Mouse (Mus musculus) limb, embryonic 10.5 days (tissue): ENCODE data around the gene Dph7. TPM values are rescaled to one million over a fixed set of nuclear protein-coding genes. Genes with fewer than 3 reads are reported as not detected.
"Not testable (repeated sequence)": the region's sequence is repeated elsewhere in the genome, so short reads cannot be mapped to it uniquely, and the experiment has no call there.

Source experiments
- DNase-seq: peaks from one replicate; pipeline ENCODE4 v3.0.0-alpha.2; 2017; ENCODE audit warnings: low spot score
- H3K27ac ChIP-seq: fragments of 300-500 bp; sonication (generic); 2 replicates; pipeline ENCODE4 v1.5.1; 2016; ENCODE audit warnings: mild to moderate bottlenecking
- H3K27me3 ChIP-seq: fragments of 300-500 bp; sonication (generic); 2 replicates; pipeline ENCODE4 v1.6.1; 2016; ENCODE audit warnings: low read depth, mild to moderate bottlenecking; ENCODE audit not compliant: poor library complexity, severe bottlenecking
- H3K36me3 ChIP-seq: fragments of 300-500 bp; sonication (generic); 2 replicates; pipeline ENCODE4 v1.6.1; 2016; ENCODE audit warnings: mild to moderate bottlenecking, moderate library complexity
- H3K4me1 ChIP-seq: fragments of 300-500 bp; sonication (generic); 2 replicates; pipeline ENCODE4 v1.6.1; 2016
- H3K4me3 ChIP-seq: fragments of 300-500 bp; sonication (generic); 2 replicates; pipeline ENCODE4 v1.5.1; 2016; ENCODE audit warnings: mild to moderate bottlenecking, moderate library complexity
- H3K9me3 ChIP-seq: fragments of 300-500 bp; sonication (generic); replicated peaks from 2 replicates; pipeline ENCODE4 v1.6.1; 2016; ENCODE audit warnings: mild to moderate bottlenecking
- whole genome bisulfite sequencing: fragments of 180-500 bp; shearing (Covaris S2); methylation state at CpG from one replicate; pipeline ENCODE4 v1.1.7; 2016; 5-methylcytosine and 5-hydroxymethylcytosine counted together
- polyA plus RNA-seq: library from polyadenylated mRNA; unstranded; fragments of >200 nt; fragmentation: Nextera tagmentation; extraction: Ambion mirVana; gene quantifications from 2 replicates; pipeline ENCODE4 v1.2.1, GENCODE M21; 2016

Dph7 gene
- polyA plus RNA-seq, 1 experiment from 2014 or later, result 36.6 TPM

- Histone ChIP-seq H3K27me3 (peaks cover 36% of the 10 kb centered on the region), H3K9me3 (no peaks in the 10 kb centered on the region), H3K36me3 (no peaks in the 10 kb centered on the region), H3K4me1 (peaks cover 20% of the 10 kb centered on the region), H3K4me3 (peak overlapping the region; percentile 71), H3K27ac (peak overlapping the region; percentile 72)
- WGBS, result 4% methylated on average over 19 of the region's 19 CpGs
- no peak for DNase-seq
These were observed 27.7 kb upstream of the Dph7 start for GRCm38 (mm10) chr2:24934441-24934963.

- peak within 1 kb of the TSS; percentile 71 for H3K4me3 ChIP-seq
- peak within 1 kb of the TSS; percentile 72 for H3K27ac ChIP-seq
- no peaks in the 10 kb centered on the region for H3K36me3 ChIP-seq
- peaks cover 36% of the 10 kb centered on the region for H3K27me3 ChIP-seq
- H3K4me1 ChIP-seq, result peaks cover 20% of the 10 kb centered on the region
- peak; percentile 91 for DNase-seq
- no peaks in the 10 kb centered on the region for H3K9me3 ChIP-seq
- WGBS, result 1% methylated on average over 46 of the region's 49 CpGs
These were observed 27.0 kb upstream of the Dph7 start, which contains the start of gene Arrdc1 for GRCm38 (mm10) chr2:24935057-24935796. Gene Arrdc1, minus strand, starts transcription at chr2:24935252.

- 83% methylated on average over 4 of the region's 4 CpGs for WGBS
- Histone ChIP-seq H3K27ac (no peak overlapping the region), H3K4me1 (no peaks in the 10 kb centered on the region), H3K4me3 (no peak overlapping the region), H3K27me3 (peaks cover 5% of the 10 kb centered on the region; the same call in 1 of the 2 replicates), H3K36me3 (no peaks in the 10 kb centered on the region), H3K9me3 (no peaks in the 10 kb centered on the region)
- no peak for DNase-seq
These were observed 20.1 kb upstream of the Dph7 start for GRCm38 (mm10) chr2:24942092-24942491.

GRCm38 (mm10) chr2:24944304-24944703 is 17.9 kb upstream of the Dph7 start:
- not testable (repeated sequence) for H3K4me1 ChIP-seq, H3K9me3 ChIP-seq, H3K27me3 ChIP-seq, DNase-seq, H3K4me3 ChIP-seq, H3K36me3 ChIP-seq, H3K27ac ChIP-seq
- WGBS, result 60% methylated on average over 2 of the region's 2 CpGs

GRCm38 (mm10) chr2:24949421-24950188 is 12.6 kb upstream of the Dph7 start, which contains the start of gene Zmynd19:
Gene Zmynd19, plus strand, starts transcription at chr2:24949792.
- peaks cover 16% of the 10 kb centered on the region for H3K4me1 ChIP-seq
- peak within 1 kb of the TSS; percentile 92 for H3K27ac ChIP-seq
- H3K4me3 ChIP-seq, result peak within 1 kb of the TSS; percentile 91

GRCm38 (mm10) chr2:24950189-24950535 is 12.0 kb upstream of the Dph7 start:
- Histone ChIP-seq H3K36me3 (peaks cover 39% of the 10 kb centered on the region), H3K4me3 (peak overlapping the region; percentile 91), H3K27me3 (peaks cover 5% of the 10 kb centered on the region; the same call in 1 of the 2 replicates), H3K27ac (peak overlapping the region; percentile 92), H3K4me1 (peaks cover 16% of the 10 kb centered on the region), H3K9me3 (no peaks in the 10 kb centered on the region)
- DNase-seq, result peak; percentile 56
- WGBS, result under 1% methylated on average over 31 of the region's 31 CpGs

More at GRCm38 (mm10) chr2:24949421-24950188, 12.6 kb upstream of the Dph7 start, which contains the start of gene Zmynd19:
- H3K27me3 ChIP-seq, result peaks cover 5% of the 10 kb centered on the region; the same call in 1 of the 2 replicates
- under 1% methylated on average over 107 of the region's 108 CpGs for WGBS
- peaks cover 33% of the 10 kb centered on the region for H3K36me3 ChIP-seq
- H3K9me3 ChIP-seq, result no peaks in the 10 kb centered on the region
- peak; percentile 99 for DNase-seq

- WGBS, result 86% methylated on average over 4 of the region's 4 CpGs
- Histone ChIP-seq H3K9me3 (no peaks in the 10 kb centered on the region), H3K27me3 (peaks cover 5% of the 10 kb centered on the region; the same call in 1 of the 2 replicates), H3K4me3 (no peak overlapping the region), H3K27ac (no peak overlapping the region), H3K4me1 (peaks cover 16% of the 10 kb centered on the region), H3K36me3 (peaks cover 62% of the 10 kb centered on the region)
- DNase-seq, result no peak
These were observed 9.6 kb upstream of the Dph7 start for GRCm38 (mm10) chr2:24952537-24953055.

- H3K36me3 ChIP-seq, result peaks cover 79% of the 10 kb centered on the region
- DNase-seq, result peak; percentile 42
- H3K27ac ChIP-seq, result no peak overlapping the region
- H3K9me3 ChIP-seq, result no peaks in the 10 kb centered on the region
- H3K4me1 ChIP-seq, result peaks cover 9% of the 10 kb centered on the region
- no peak overlapping the region for H3K4me3 ChIP-seq
- H3K27me3 ChIP-seq, result no peaks in the 10 kb centered on the region
- 27% methylated on average over 3 of the region's 3 CpGs for WGBS
These were observed 1.3 kb upstream of the Dph7 start for GRCm38 (mm10) chr2:24960910-24961309.

GRCm38 (mm10) chr2:24970386-24970785 is 8.2 kb downstream of the Dph7 start:
- 86% methylated on average over 4 of the region's 4 CpGs for WGBS
- Histone ChIP-seq H3K36me3 (peaks cover 79% of the 10 kb centered on the region), H3K4me1 (peaks cover 9% of the 10 kb centered on the region), H3K4me3 (no peak overlapping the region), H3K9me3 (no peaks in the 10 kb centered on the region), H3K27ac (no peak overlapping the region), H3K27me3 (no peaks in the 10 kb centered on the region)
- no peak for DNase-seq

- peaks cover 41% of the 10 kb centered on the region for H3K36me3 ChIP-seq
- H3K4me3 ChIP-seq, result peak overlapping the region; percentile 83
- not testable (repeated sequence) for DNase-seq, H3K9me3 ChIP-seq, H3K27me3 ChIP-seq
- H3K4me1 ChIP-seq, result peaks cover 19% of the 10 kb centered on the region
- H3K27ac ChIP-seq, result peak overlapping the region; percentile 80
- WGBS, result under 1% methylated on average over 17 of the region's 17 CpGs
These were observed 12.3 kb downstream of the Dph7 start for GRCm38 (mm10) chr2:24974452-24974851.

GRCm38 (mm10) chr2:24974906-24975703 is 12.9 kb downstream of the Dph7 start, which contains the start of gene Mrpl41:
Gene Mrpl41, minus strand, starts transcription at chr2:24975098.
- H3K27ac ChIP-seq, result peak within 1 kb of the TSS; percentile 82
- peak within 1 kb of the TSS; percentile 83 for H3K4me3 ChIP-seq
- WGBS, result under 1% methylated on average over 64 of the region's 64 CpGs
- DNase-seq, result peak; percentile 97
- H3K9me3 ChIP-seq, result no peaks in the 10 kb centered on the region
- peaks cover 35% of the 10 kb centered on the region for H3K36me3 ChIP-seq
- no peaks in the 10 kb centered on the region for H3K27me3 ChIP-seq
- H3K4me1 ChIP-seq, result peaks cover 19% of the 10 kb centered on the region

GRCm38 (mm10) chr2:24975704-24976297 is 13.6 kb downstream of the Dph7 start, which contains the start of gene Pnpla7:
Gene Pnpla7, plus strand, starts transcription at chr2:24976033.
- Histone ChIP-seq H3K9me3 (no peaks in the 10 kb centered on the region), H3K4me3 (peak within 1 kb of the TSS; percentile 83), H3K36me3 (peaks cover 28% of the 10 kb centered on the region), H3K27ac (peak within 1 kb of the TSS; percentile 82), H3K27me3 (no peaks in the 10 kb centered on the region), H3K4me1 (peaks cover 19% of the 10 kb centered on the region)
- DNase-seq, result peak; percentile 83
- under 1% methylated on average over 16 of the region's 16 CpGs for WGBS
